Mouse (Mus musculus) telencephalon, adult 2 months (tissue): Measurements from ENCODE around the gene Cped1.

Experiments used
- DNase-seq: peaks from one replicate; pipeline ENCODE4 v3.0.0-alpha.2; 2011; ENCODE audit warnings: low read depth, low spot score

Cped1 gene

DNA sequence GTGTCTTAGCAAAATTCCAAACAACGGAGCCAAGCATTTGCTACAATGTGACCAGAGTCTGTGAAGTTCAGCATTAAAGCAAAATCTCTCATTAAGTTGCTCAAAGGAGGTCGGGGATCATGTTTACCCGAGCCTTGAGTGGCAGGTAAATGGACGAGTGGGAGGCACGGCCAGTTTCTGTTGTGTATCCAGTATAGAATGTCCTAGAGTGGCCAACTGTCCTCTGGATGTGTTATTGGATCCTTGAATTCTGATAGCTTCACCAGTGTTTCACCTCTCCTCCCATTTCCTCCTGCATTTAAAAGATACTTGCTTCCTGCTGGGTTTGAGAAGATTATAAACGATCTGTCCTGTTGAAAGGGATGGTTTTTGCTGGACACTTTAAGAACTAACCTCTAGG is 14.4 kb downstream of the Cped1 start:
- no peak for DNase-seq

DNA sequence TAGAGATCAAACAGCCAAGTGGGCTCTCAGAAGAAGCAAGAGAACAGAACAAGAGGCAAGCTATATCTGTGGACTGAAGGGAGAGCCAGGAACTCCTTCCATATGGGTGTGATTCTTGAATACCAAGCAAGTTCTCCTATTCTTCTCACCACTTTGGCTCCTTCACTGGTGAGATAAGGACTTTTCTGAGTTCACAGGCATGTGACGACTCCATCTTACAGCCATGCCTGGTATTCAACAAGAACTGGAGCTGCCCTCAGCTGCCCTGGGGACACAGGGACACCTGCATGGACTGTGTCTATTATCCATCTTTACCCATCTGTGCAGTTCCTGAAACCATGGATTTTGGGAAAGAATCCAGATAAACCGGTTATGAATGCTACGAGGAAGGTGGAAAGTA is 15.2 kb downstream of the Cped1 start:
- no peak for DNase-seq

DNA sequence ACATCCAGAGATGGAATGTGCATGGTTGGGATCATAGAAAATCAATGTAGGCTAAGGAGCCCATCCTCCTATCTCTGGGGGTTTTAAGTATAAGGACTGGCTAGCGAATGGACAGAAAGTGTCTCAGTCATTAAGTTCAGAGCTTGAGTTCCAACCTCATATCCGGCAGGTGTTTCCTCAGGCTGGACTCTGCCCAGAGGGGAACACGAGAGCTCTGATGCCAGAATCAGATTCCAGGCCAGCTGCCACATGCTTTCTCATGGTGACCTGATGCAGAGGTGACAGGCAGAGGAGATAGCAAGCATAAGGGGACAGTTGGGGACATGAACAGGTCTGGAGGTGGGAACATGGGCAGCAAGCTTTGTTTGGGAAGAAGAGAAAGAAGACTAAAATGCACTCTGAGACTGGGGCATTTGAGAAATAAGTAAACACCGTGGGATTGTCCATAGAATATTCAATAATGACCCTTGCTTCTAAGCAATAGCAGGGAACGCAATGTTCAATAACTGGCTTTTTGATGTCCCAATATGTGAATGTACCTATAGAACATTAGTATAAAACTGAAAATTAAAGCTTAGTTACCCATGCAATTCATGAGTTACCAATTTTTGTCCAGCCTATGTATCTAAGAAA is 15.7 kb downstream of the Cped1 start:
- DNase-seq = no peak

DNA sequence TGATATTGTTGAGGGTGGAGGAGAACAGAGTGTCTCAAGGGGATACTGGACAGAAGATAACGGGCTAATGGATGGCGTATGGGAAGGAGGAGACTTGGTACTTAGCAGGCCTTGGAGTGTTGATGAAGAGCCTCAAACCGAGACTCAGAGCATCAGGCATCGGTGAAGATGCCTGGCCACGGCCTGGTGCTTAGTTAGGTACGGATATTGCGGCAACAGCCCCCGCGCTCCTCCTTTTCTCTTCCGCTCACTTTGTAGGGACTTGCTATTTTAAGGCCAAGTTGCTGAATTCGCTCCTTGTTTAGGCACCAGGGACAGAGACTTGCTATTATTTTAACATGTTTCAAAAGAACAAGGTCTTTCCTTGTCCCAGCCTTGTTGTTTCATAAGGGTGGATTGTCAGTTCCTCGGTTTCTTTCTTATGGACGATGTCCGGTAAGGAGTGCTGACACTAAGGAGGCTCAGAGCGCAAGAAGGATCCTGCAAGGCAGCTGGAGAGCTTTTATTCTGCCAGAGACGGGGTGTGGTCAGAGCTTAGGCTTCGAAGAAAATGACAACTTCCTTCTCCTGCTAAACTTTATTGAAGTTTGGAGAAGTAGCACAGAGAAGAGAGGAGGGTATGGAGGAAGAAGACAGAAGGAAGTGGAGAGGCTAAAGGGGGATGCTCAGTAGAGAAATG is 16.9 kb downstream of the Cped1 start:
- no peak for DNase-seq

DNA sequence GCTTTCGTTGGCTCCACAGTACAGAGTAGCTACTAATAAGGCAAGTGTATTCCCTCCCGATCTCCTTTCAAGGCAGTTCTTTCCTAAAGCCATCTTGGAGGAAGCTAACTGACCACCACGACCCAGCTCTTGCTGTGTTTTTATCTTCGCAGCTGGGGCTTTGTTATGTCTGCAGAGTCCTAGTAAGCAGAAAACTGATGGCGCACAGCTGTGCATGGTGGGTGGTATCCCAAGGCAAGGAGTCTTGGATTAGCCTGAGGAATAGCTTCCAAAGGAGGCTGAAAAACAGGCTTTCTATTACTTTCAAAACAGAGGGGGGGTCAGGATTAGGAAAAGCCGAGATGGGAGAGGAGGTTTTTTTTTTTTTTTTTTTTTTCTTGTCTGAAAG is 17.5 kb downstream of the Cped1 start:
- DNase-seq = no peak

DNA sequence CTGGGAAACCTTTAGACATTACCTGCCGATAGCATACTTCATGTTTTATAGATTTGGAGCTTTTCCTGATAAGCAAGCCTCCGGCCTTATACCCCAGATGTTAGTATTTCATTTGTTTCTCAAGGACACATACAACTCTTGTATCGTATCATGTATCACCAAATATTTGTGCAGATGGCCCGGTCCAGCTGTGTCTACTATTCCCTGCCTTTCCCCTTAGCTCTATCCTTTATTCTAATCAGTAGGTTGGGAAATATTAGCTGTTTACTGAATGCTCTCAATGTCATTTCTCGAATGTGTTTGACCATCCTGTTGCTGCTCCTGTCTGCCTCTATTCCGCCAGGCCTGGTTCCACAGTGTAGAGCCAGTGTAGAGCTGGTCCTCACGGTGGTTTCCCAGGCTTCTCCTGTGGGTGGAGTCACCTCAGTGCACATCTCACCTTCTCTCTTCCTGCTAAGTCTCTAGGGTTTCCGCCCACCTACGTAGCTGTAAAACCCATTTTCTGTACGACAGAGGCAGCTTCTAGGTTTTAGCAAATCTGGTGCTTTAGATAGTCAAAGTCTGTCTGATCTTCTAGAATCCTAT is 18.3 kb downstream of the Cped1 start:
- DNase-seq = no peak

DNA sequence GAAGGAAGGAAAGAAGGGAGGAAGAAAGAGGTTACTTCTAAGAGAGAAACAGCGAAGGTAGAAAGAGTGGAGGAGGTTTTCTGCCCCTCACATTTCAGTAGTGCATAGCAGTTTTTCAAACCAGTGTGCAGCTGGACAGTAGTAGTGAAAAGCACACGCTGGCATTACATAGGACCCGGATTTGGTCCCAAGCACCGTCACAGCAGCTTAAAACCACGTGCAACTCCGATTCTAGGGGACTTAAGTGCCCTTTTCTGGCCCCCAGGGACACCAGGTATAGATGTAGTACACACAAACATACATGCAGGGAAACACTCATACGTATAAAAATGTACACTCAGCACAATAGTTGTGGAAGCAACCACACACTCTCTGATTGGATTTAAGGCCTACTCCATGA is 22.6 kb downstream of the Cped1 start:
- DNase-seq = no peak

DNA sequence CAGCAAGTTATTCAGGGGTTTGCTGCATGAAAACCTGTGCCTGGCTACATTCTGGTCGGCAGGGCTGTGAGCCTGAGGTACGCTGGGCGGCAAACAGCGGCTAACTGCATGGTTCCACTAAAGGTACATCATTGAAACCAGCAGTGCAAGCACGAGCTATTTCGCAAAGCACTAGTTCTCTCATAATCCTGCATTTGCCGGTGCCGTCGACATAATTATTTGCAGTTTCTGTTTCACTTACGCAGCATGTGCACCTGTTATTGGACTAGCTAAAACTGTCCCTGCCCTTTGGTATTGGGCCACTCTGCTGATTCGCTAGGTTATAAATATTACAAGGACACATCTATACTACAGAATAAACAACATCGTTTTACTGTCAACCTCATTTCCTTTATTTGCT is 24.5 kb downstream of the Cped1 start:
- DNase-seq = no peak

DNA sequence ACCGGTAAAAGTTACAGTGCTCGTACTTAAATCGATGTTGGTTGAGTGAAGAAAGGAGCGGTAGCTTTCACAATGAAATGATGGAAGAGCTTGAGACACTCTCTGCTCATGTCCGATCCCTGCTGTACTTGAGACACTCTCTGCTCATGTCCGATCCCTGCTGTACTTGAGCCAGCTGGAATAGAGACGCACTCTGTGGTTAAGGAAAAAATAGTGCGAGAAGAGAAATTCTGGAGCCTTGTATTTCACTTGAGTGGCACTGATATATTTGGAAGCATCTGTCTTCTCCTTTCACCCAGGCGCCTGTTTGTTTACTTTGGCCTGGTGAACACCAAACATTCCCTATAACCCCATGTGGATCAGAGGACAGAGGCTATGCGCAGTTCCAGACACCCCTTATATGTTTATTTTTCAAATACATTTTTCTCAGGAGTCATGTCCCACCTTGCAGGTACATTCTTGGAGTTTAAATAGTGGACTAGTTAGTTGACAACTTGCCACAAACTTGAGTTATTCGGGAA is 25.1 kb downstream of the Cped1 start:
- DNase-seq = no peak

DNA sequence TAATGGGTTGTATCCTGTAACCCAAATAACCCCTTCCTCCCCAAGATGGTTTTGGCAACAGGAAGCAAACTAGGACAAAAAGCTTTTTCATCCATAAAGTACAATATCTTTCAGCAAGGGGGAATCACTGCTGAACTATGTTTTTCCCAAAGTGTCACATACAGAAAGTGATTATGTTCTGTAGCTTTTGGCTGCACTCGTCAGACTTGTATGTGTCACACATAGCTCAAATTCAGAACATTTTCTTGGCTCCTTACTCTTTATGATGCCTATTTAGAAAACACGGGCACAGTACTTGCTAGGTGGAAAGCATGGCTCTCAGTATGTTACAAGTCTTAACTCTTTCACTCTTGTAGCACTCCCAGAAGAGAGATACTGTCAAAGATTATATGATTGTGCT is 25.8 kb downstream of the Cped1 start:
- DNase-seq = no peak

DNA sequence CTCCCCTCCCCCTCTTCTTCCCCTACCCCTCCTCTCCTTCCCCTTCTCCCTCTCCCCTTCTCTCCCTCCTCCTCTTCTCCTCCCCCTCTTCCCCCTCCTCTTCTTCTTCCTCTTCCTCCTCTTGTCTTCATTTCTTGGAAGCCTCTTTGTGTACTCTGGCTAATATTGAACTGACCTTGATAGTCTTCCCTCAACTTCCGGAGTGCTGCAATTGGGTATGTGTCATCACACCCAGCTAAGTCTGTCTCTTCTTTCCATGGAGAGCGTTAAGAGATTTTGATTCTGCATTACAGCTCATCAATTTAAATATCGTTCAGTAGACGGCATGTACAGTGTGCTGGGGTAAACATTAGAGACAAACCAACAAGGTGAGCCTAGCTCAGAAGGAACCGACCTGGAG is 26.4 kb downstream of the Cped1 start:
- no peak for DNase-seq

DNA sequence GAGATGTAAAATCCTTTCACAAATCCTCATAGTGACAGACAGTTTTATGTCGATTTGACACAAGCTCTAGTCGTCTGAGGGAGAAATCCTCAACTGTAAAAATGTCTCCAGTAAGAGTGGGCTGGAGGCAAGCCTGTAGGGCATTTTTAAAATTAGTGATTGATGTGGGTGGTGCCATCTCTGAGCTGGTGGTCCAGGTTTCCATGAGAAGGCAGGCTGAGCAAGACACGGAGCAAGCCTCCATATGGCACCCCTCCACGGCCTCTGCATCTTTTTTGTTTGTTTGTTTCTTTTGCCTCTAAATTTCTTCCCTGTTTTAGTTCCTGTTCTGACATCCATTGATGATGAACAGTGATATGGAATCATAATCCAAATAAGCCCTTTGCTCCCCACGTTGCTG is 26.8 kb downstream of the Cped1 start:
- no peak for DNase-seq

DNA sequence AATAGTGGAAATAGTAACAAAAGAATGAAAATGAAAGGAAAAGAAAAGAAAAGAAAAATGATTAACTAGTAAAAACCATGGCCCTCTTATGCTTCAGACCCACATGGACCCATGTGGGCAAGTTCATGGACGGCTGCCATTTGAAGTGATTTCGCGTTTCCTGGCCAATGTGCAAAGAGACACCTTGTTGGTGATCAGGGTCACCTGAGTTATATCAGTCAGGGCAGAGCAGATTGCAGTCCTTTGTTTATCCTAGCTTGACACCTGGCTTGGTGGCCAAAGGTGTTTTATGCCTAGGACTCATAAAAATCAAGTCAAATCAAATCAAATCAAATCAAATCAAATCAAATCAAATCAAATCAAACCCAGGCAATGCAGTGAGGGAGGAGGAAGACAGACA is 27.7 kb downstream of the Cped1 start:
- no peak for DNase-seq

DNA sequence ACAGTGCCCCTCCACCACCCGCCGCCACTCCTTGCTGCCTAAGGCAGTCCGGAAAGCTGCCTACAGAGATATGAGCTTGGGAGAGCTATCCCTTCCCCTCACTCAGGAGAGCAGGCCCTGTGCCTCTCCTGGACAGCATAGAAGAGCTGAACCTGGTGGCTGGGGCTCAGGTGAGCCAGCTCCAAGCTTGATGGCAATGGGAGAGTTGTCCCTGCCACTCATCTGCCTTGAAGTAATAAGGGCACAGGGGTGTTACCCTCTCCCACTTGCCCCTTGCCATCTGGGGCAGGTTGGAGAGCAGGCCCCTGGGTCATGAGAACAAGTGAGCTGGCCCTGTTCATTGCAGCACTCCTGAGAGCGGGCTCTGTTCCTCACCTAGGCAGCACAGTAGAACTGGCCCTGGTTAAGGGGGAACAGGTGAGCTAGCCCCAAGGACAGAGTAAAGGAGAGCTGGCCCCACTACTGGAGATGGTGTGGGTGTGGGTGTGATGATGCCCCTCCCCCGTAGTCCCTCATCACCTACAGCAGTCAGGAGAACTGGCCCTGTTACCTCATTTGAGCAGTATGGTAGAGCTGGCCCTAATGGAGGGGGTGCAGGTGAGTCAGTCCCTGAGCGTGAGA is 28.7 kb downstream of the Cped1 start:
- DNase-seq = no peak

DNA sequence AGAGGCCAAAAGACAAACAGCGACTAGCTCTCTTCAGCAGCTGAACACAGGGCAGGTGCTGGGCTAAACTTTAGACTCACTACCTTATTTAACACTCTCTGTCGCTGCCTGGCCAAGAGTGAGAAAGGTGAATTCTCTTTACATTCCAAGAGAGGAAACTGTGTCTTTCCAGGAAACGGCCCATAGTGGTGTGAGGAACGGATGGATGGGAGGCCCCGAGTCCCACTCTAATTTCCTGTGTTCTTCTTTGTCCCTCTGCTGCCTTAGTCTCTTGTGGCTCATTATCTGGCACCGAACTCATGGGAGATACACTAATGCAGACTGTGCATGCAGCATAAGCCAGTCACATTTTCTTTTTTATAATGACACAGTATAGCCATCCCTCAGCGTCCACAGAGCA is 31.9 kb downstream of the Cped1 start:
- DNase-seq = no peak

DNA sequence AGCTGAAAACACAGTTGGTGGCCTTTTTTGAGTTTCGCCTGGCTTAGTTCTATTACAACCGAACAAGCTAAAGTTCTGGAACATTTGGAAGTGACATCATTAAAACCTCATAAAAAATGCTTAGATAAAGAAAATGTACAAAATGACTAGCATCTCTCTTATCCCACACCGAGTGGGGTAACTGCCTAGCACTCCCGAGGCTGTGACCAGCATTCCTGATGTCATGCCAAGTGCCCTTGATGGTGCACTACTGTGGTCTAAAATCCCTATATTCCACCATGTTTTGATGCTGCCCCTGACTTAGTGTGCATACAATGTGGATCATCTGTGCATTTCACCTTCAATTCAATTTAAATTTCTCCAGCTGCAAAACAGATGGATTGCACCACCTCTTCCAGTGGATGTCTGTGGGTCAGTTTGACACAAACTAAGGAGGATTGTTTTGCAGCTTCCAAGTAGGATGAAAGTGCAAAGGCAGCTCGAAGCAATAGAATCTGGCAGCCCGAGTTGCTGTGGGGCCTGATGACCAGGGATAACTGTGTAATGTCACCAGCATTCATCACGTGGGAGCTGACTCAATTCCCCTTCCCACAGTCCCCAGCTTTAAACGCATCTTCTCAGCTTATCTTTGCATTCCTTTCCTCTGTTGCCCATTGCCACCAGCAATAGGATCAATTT is 33.2 kb downstream of the Cped1 start:
- no peak for DNase-seq

DNA sequence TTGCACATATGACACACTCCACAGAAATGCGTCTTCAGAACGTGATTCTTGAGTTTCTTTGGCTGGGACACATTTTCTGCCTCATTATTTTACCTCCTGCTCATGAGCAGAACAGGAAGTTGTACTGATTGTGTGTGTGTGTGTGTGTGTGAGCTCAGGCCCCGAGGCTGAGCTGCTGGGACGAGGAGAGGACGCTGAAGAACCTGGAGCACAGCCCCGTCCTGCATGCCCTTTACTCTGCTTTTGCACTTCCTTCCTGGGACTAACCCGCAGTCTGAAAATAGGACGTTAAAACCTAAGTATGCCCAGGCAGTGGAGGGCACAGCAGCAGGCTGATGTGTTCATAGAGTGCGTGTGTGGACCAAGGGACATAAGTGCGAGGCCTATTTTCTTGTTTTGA is 33.9 kb downstream of the Cped1 start:
- DNase-seq = no peak

DNA sequence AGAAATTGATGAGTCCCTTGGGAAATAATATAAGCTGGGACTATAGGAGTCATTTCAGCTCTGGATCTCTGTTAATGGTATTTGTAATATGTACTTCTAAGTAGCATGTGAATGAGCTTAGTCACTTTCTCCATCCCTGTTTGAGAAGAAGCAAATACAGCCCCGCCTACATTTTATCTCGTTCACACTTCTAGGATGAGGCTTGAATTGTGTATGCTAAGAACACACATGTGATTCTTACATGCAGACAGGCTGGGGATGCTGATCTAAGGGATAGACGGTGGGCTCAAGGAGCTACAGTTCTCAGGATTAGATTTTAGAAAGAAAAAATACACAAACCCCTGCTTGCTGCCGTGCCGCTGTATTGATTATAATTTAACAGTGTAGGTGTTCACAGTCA is 35.0 kb downstream of the Cped1 start:
- DNase-seq = no peak

DNA sequence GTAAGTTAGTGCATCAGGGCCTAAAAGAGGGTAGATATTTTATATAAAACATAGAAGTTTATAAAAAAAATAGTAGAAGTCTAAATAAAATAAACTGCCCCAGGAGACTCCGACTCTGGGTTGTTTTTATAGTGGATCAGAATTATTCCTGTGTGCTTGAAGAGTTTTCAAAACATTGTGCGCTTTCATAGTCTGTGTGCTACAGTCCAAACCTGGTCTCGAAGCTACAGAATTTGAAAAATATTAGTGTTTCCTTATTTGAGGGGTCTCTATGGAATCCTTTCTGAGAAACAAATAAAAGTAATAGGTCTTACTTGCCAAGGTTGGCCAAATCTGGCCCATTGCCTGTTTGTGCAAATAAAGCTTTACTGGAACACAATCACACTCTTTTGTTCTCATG is 35.6 kb downstream of the Cped1 start:
- DNase-seq = no peak

DNA sequence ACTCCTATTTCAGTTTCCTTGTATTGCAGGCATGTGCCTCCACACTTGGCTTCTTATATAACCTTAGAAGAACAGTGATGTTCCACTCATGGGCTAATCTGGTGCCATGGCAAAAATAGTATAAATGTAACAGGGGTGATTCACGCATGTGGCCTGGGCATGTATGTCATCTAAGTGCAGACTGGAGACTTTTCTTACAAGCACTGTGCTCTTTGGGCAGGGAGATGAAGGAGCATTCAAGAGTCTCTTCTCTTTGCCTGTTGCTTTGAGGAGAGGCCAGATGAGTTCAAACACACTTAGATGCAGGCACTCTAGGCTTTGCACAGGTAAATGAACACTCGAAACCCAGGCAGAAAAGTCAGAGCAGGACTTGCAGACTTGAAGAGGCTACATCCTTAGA is 38.5 kb downstream of the Cped1 start:
- no peak for DNase-seq

DNA sequence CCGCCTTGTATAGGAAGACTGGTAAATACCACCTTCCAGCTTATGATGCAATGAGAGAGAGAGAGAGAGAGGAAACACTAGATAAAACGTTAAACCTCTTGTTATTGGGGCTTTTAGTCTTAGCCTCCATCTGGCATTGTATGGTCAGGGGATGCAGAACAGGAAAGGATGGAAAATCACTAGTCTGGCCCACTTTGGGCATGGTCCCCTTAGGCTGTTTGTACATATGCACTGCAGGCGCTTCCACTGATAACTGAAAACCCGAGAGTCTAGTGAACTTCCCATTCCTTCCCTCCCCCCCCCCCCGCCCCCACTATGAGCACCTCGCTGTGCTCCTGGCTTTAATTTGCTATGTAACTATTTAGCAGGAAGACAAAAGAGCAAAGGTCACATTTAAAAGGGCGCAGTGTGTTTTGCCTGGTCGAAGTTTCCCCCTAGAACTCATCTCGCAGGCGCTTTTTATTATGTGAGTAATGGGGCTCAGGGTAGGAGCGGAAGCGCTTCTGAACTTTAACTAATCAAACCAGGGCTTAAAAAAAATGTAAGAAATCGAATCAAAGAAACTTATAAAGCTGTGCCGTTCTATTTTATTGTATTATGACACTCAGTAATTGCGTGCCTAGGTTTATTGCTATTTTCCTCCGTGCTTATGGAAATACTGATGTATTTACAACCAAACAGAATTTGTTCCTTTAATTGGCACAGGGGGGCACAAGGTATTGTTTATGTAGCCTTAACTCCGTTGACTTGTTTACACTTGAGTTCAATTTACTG is 40.1 kb downstream of the Cped1 start:
- DNase-seq = no peak

DNA sequence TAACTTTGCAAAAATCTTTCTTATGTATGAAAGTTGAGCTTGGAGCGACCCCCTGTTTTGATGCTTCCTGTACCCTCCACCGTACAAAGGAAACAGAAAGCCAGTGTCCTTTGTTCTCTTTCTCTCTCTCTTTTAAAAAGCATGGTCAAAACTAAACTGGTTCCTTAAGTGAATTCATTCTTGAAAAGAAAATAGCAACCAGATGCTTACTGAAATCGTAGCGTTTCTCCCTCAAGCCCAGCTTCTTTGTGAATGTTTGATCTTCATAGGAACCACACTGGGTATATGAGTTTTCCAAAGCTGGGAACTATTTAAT is 40.6 kb downstream of the Cped1 start:
- DNase-seq = no peak
